In genomic region chr13:23426335-23426734, GRCm38 (mm10) we compare ENCODE assay signal across 9 mouse cellular contexts. TPM values are rescaled to one million over a fixed set of nuclear protein-coding genes. Genes with fewer than 3 reads are reported as not detected.
DNase-seq lines count a peak whose midpoint lies in the region; ATAC-seq and TF ChIP-seq lines count a peak whose summit lies in the region.
"Had no signal": no experiment of that assay in that cellular context is flagged by ENCODE, and none has a peak within 500 bp of the region (broad histone marks: within the 10 kb centered on the region; RNA-seq: fewer than 3 reads in every experiment).

No protein-coding gene starts in this region.

- no peaks in the 10 kb centered on the region for H3K9me3 ChIP-seq in forebrain, postnatal 0 days (ENCODE audit: low read length)
- no peaks in the 10 kb centered on the region for H3K9me3 ChIP-seq in forebrain, embryonic 15.5 days
- no peaks in the 10 kb centered on the region for H3K9me3 ChIP-seq in neural tube, embryonic 15.5 days (replicated peaks)
- H3K9me3 ChIP-seq in embryonic facial prominence, embryonic 10.5 days = no peaks in the 10 kb centered on the region
- H3K9me3 ChIP-seq: heart, embryonic 15.5 days had no signal

- no peak overlapping the region for H3K4me2 ChIP-seq in forebrain, postnatal 0 days (ENCODE audit: low read depth)
- no peak overlapping the region for H3K4me2 ChIP-seq in forebrain, embryonic 15.5 days (replicated peaks)
- H3K4me2 ChIP-seq in neural tube, embryonic 15.5 days = no peak overlapping the region
- H3K4me2 ChIP-seq: heart, embryonic 15.5 days had no signal

- no peak overlapping the region for H3K27ac ChIP-seq in forebrain, postnatal 0 days (ENCODE audit: low read depth, low read length)
- H3K27ac ChIP-seq in forebrain, embryonic 15.5 days (replicated peaks) = no peak overlapping the region
- no peak overlapping the region for H3K27ac ChIP-seq in neural tube, embryonic 15.5 days (replicated peaks)
- no peak overlapping the region for H3K27ac ChIP-seq in embryonic facial prominence, embryonic 10.5 days (replicated peaks)
- H3K27ac ChIP-seq: heart, embryonic 15.5 days had no signal

- H3K9ac ChIP-seq in forebrain, postnatal 0 days = no peak overlapping the region
- H3K9ac ChIP-seq in forebrain, embryonic 15.5 days (replicated peaks) = no peak overlapping the region
- no peak overlapping the region for H3K9ac ChIP-seq in neural tube, embryonic 15.5 days (replicated peaks)
- H3K9ac ChIP-seq: heart, embryonic 15.5 days had no signal

- no peak for TF ChIP-seq CTCF in forebrain, postnatal 0 days (IDR thresholded peaks at IDR 0.05; ENCODE audit: low read depth)

- no peak overlapping the region for H3K4me3 ChIP-seq in forebrain, postnatal 0 days (ENCODE audit: low read depth, low read length)
- no peak overlapping the region for H3K4me3 ChIP-seq in forebrain, embryonic 15.5 days
- no peak overlapping the region for H3K4me3 ChIP-seq in neural tube, embryonic 15.5 days (replicated peaks)
- H3K4me3 ChIP-seq in embryonic facial prominence, embryonic 10.5 days = peak overlapping the region; percentile 95; the same call in 1 of the 2 replicates
- H3K4me3 ChIP-seq: heart, embryonic 15.5 days had no signal

- peak; percentile 70 for DNase-seq in forebrain, postnatal 0 days
- peak; percentile 54 for DNase-seq in neural tube, embryonic 10.5 days (ENCODE audit: extremely low spot score, low spot score)
- peak; percentile 71 for DNase-seq in embryonic facial prominence, embryonic 10.5 days (ENCODE audit: low spot score)
- DNase-seq in retina, embryonic 14.5 days (ENCODE audit: low spot score) = peak; percentile 73
- no peak for DNase-seq in gastrocnemius, adult 8-10 months (ENCODE audit: low spot score in 2 of 2)

- H3K4me1 ChIP-seq in forebrain, postnatal 0 days (ENCODE audit: insufficient read depth) = 0 out of 2 replicates have a peak, but pooled peaks cover 6% of the 10 kb centered on the region
- H3K4me1 ChIP-seq in forebrain, embryonic 15.5 days = peaks cover 38% of the 10 kb centered on the region
- H3K4me1 ChIP-seq in neural tube, embryonic 15.5 days = peaks cover 40% of the 10 kb centered on the region
- H3K4me1 ChIP-seq in embryonic facial prominence, embryonic 10.5 days = peaks cover 18% of the 10 kb centered on the region

- no peak for ATAC-seq in forebrain, postnatal 0 days
- ATAC-seq in forebrain, embryonic 15.5 days (replicated peaks) = no peak
- ATAC-seq in neural tube, embryonic 15.5 days (ENCODE audit: low FRiP score) = no peak
- no peak for ATAC-seq in megakaryocyte-erythroid progenitor cell, adult 5-6 weeks (replicated peaks; ENCODE audit: low FRiP score, low TSS enrichment, poor library complexity, severe bottlenecking)

- 13% methylated on average over 8 of the region's 8 CpGs for WGBS in forebrain, postnatal 0 days
- WGBS in forebrain, embryonic 15.5 days = 11% methylated on average over 8 of the region's 8 CpGs
- 9% methylated on average over 8 of the region's 8 CpGs for WGBS in neural tube, embryonic 15.5 days
- 4% methylated on average over 8 of the region's 8 CpGs for WGBS in embryonic facial prominence, embryonic 10.5 days

- H3K27me3 ChIP-seq in forebrain, postnatal 0 days (ENCODE audit: insufficient read depth, low read length) = no peaks in the 10 kb centered on the region
- H3K27me3 ChIP-seq in forebrain, embryonic 15.5 days = no peaks in the 10 kb centered on the region
- no peaks in the 10 kb centered on the region for H3K27me3 ChIP-seq in neural tube, embryonic 15.5 days (replicated peaks)
- H3K27me3 ChIP-seq in embryonic facial prominence, embryonic 10.5 days (replicated peaks; ENCODE audit: low read depth, poor library complexity, severe bottlenecking) = no peaks in the 10 kb centered on the region
- H3K27me3 ChIP-seq: heart, embryonic 15.5 days had no signal

- H3K36me3 ChIP-seq in forebrain, postnatal 0 days (ENCODE audit: insufficient read depth) = peaks cover 10% of the 10 kb centered on the region
- peaks cover 6% of the 10 kb centered on the region for H3K36me3 ChIP-seq in forebrain, embryonic 15.5 days
- peaks cover 10% of the 10 kb centered on the region for H3K36me3 ChIP-seq in neural tube, embryonic 15.5 days
- H3K36me3 ChIP-seq in embryonic facial prominence, embryonic 10.5 days (replicated peaks) = peaks cover 13% of the 10 kb centered on the region

RNA-seq across cellular contexts. Expression of gene Abt1, which starts 2.7 kb away (rescaled TPM):
- total RNA-seq in forebrain, postnatal 0 days (2014; rRNA removed) = 6.5 and 8.2 TPM in 2 replicates
- 7.7 and 8.2 TPM in 2 replicates for polyA plus RNA-seq in forebrain, postnatal 0 days (2015; fragmentation: Nextera tagmentation; extraction: Ambion mirVana)
- polyA plus RNA-seq in forebrain, embryonic 15.5 days (2015; fragmentation: Nextera tagmentation; extraction: Ambion mirVana) = 13.0 and 13.2 TPM in 2 replicates
- 9.3 and 10.3 TPM in 2 replicates for polyA plus RNA-seq in neural tube, embryonic 15.5 days (2015; fragmentation: Nextera tagmentation; extraction: Ambion mirVana)
- polyA plus RNA-seq in embryonic facial prominence, embryonic 10.5 days (2016; fragmentation: Nextera tagmentation; extraction: Ambion mirVana) = 15.0 and 15.6 TPM in 2 replicates
- 1 to 10 TPM; 3.2 to 4.8 (median 4.0) TPM for total RNA-seq in gastrocnemius, adult 8-10 months (2022)
- 8.0 and 10.7 TPM in 2 replicates for total RNA-seq in megakaryocyte-erythroid progenitor cell, adult 5-6 weeks (2014; fragmentation: Nextera tagmentation)
- total RNA-seq in megakaryocyte-erythroid progenitor cell, adult 5-6 weeks (2017) = 12.8 and 13.7 TPM in 2 replicates

RNA-seq across cellular contexts. Expression of gene Btn1a1, which starts 39.4 kb away (rescaled TPM):
- total RNA-seq in forebrain, postnatal 0 days (2014; rRNA removed) = 0.08 and 0.33 TPM in 2 replicates
- 0.12 TPM in 1 of 2 replicates, not detected in the other for polyA plus RNA-seq in forebrain, postnatal 0 days (2015; fragmentation: Nextera tagmentation; extraction: Ambion mirVana)
- polyA plus RNA-seq in forebrain, embryonic 15.5 days (2015; fragmentation: Nextera tagmentation; extraction: Ambion mirVana) = 0.05 and 0.08 TPM in 2 replicates
- 0.15 TPM in 1 of 2 replicates, not detected in the other for polyA plus RNA-seq in neural tube, embryonic 15.5 days (2015; fragmentation: Nextera tagmentation; extraction: Ambion mirVana)
- 0.12 and 0.16 TPM in 2 replicates for polyA plus RNA-seq in embryonic facial prominence, embryonic 10.5 days (2016; fragmentation: Nextera tagmentation; extraction: Ambion mirVana)
- not detected for total RNA-seq in gastrocnemius, adult 8-10 months (2022)
- not detected in 2 replicates for total RNA-seq in megakaryocyte-erythroid progenitor cell, adult 5-6 weeks (2014; fragmentation: Nextera tagmentation)
- total RNA-seq in megakaryocyte-erythroid progenitor cell, adult 5-6 weeks (2017) = not detected in 2 replicates

RNA-seq across cellular contexts. Expression of gene Zfp322a, which starts 57.3 kb away (rescaled TPM):
- total RNA-seq in forebrain, postnatal 0 days (2014; rRNA removed) = 32.9 and 35.5 TPM in 2 replicates
- 23.1 and 33.6 TPM in 2 replicates for polyA plus RNA-seq in forebrain, postnatal 0 days (2015; fragmentation: Nextera tagmentation; extraction: Ambion mirVana)
- polyA plus RNA-seq in forebrain, embryonic 15.5 days (2015; fragmentation: Nextera tagmentation; extraction: Ambion mirVana) = 58.3 and 60.9 TPM in 2 replicates
- polyA plus RNA-seq in neural tube, embryonic 15.5 days (2015; fragmentation: Nextera tagmentation; extraction: Ambion mirVana) = 46.2 and 49.0 TPM in 2 replicates
- 59.9 and 60.6 TPM in 2 replicates for polyA plus RNA-seq in embryonic facial prominence, embryonic 10.5 days (2016; fragmentation: Nextera tagmentation; extraction: Ambion mirVana)
- total RNA-seq in gastrocnemius, adult 8-10 months (2022) = 10 to 100 TPM in 1 of 4 experiments, 1 to 10 TPM in 3; 7.2 to 11.7 (median 8.3) TPM
- total RNA-seq in megakaryocyte-erythroid progenitor cell, adult 5-6 weeks (2014; fragmentation: Nextera tagmentation) = 16.0 and 23.2 TPM in 2 replicates
- total RNA-seq in megakaryocyte-erythroid progenitor cell, adult 5-6 weeks (2017) = 64.7 and 75.8 TPM in 2 replicates

Comparison
In these comparisons a context has a peak if more than half of its experiments do, and no peak if none do; other contexts are left out.
1. DNase-seq: peak in forebrain, postnatal 0 days (single experiment), neural tube, embryonic 10.5 days (single experiment), embryonic facial prominence, embryonic 10.5 days (single experiment) and retina, embryonic 14.5 days (single experiment); none in gastrocnemius, adult 8-10 months (0 of 2).